Mouse (Mus musculus): ENCODE data around the gene Ccdc155. TPM values are rescaled to one million over a fixed set of nuclear protein-coding genes. Genes with fewer than 3 reads are reported as not detected.
"Not testable (repeated sequence)": the region's sequence is repeated elsewhere in the genome, so short reads cannot be mapped to it uniquely, and the experiment has no call there.

Ccdc155 gene
- total RNA-seq, 1 experiment from 2014 or later, result 0.22 TPM

- peak; percentile 57 for DNase-seq
These were observed 40.8 kb downstream of the Ccdc155 start, which contains the start of gene Slc17a7 for GRCm38 (mm10) chr7:45163735-45164490. Gene Slc17a7 (plus strand): TSS chr7:45163949.

GRCm38 (mm10) chr7:45162996-45163615, 41.6 kb downstream of the Ccdc155 start:
- DNase-seq, result no peak

GRCm38 (mm10) chr7:45162551-45162950, 42.1 kb downstream of the Ccdc155 start:
- no peak for DNase-seq

- peak; percentile 90 for DNase-seq
These were observed 42.8 kb downstream of the Ccdc155 start for GRCm38 (mm10) chr7:45161612-45162473.

GRCm38 (mm10) chr7:45160866-45161265, 43.8 kb downstream of the Ccdc155 start:
- DNase-seq, result no peak

GRCm38 (mm10) chr7:45160316-45160800, 44.3 kb downstream of the Ccdc155 start:
- DNase-seq, result no peak

GRCm38 (mm10) chr7:45158991-45159390, 45.7 kb downstream of the Ccdc155 start:
- DNase-seq, result no peak

- peak; percentile 3 for DNase-seq
These were observed 47.2 kb downstream of the Ccdc155 start for GRCm38 (mm10) chr7:45157459-45157858.

- peak; percentile 3 for DNase-seq
These were observed 48.5 kb downstream of the Ccdc155 start for GRCm38 (mm10) chr7:45156206-45156605.

GRCm38 (mm10) chr7:45155590-45155989, 49.1 kb downstream of the Ccdc155 start:
- DNase-seq, result peak; percentile 9

- peak; percentile 82 for DNase-seq
These were observed 49.6 kb downstream of the Ccdc155 start for GRCm38 (mm10) chr7:45154993-45155514.

- peak; percentile 98 for DNase-seq
These were observed 50.3 kb downstream of the Ccdc155 start, which contains the start of the genes Pih1d1 and Aldh16a1 for GRCm38 (mm10) chr7:45154096-45154992. Gene Pih1d1 (plus strand): TSS chr7:45154303. Gene Aldh16a1 (minus strand): TSS chr7:45154584.

GRCm38 (mm10) chr7:45153586-45153985, 51.1 kb downstream of the Ccdc155 start:
- no peak for DNase-seq

- DNase-seq, result not testable (repeated sequence)
These were observed 51.6 kb downstream of the Ccdc155 start for GRCm38 (mm10) chr7:45153052-45153451.

GRCm38 (mm10) chr7:45151303-45151702, 53.4 kb downstream of the Ccdc155 start:
- peak; percentile 14 for DNase-seq

GRCm38 (mm10) chr7:45150321-45150720, 54.4 kb downstream of the Ccdc155 start:
- no peak for DNase-seq

GRCm38 (mm10) chr7:45149545-45149944, 55.1 kb downstream of the Ccdc155 start:
- peak; percentile 5 for DNase-seq

GRCm38 (mm10) chr7:45148534-45149098, 56.1 kb downstream of the Ccdc155 start:
- peak; percentile 22 for DNase-seq

- peak; percentile 6 for DNase-seq
These were observed 56.8 kb downstream of the Ccdc155 start for GRCm38 (mm10) chr7:45147899-45148298.

GRCm38 (mm10) chr7:45147267-45147666, 57.4 kb downstream of the Ccdc155 start:
- DNase-seq, result peak; percentile 6

GRCm38 (mm10) chr7:45145460-45145859, 59.2 kb downstream of the Ccdc155 start:
- peak; percentile 8 for DNase-seq
